Mouse (Mus musculus) heart, postnatal 25 days (tissue): ENCODE data around the gene Prpf38a. TPM values are rescaled to one million over a fixed set of nuclear protein-coding genes. Genes with fewer than 3 reads are reported as not detected.

Experiments
- DNase-seq: peaks from one replicate; pipeline ENCODE4 v3.0.0; 2022; ENCODE audit warnings: low spot score
- intact Hi-C: fragments of 180-260 bp; cut with DNase I; formaldehyde crosslinking; loops from one replicate; pipeline ENCODE4 v1.15.1; 2025
- total RNA-seq, 2 experiments: library from RNA; stranded (reverse); gene quantifications; 2 replicates each; pipeline ENCODE4 v1.2.3; 2021

The Prpf38a gene
- total RNA-seq = 10 to 100 TPM; 18.0 to 19.6 TPM

DNA sequence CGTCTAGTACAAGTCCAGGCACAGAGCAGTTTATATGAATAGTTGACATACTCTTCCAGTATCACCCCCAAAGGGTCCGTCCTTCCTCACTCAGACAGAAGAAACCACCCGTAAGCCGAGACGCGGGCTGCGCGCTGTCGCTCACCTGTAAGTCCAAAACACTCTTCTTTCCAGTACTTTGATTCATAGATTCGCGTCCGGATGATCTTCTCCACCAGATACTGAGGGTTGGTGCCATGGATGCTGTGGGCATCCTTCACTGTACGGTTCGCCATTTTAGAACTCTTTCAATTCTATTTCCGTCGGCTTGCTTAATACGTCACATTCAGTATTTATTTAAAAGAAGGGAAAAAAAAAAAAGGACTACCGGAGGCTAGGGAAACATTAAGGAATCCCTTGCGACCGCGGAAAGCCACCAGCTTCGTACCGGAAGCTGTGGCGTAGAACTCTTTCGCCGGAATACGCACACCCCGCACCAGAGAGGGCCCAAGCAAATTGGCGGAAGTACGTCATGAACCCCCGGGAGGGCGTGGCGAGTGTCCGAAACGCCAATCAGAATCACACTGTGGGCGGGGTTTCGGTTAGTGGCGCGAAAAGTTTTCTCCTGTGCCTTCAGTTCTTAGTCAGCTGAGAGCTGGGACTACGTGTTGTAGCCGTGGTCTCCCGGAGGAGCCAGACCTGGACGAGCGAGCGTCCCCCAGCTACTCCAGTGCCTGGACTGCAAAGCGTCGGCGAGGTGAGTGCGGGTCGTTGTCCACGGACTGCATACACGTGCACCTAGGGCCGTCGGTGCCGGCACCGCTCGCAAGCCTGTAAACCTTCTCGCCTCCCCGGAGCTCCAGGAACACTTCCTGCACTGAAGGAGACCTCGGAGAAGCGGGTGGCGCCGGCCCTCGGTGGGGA, at the start of gene Prpf38a, which contains the start of gene Orc1:
TSS of gene Prpf38a (minus strand) at position 497 of the 903 bp plus-strand sequence.
TSS of gene Orc1 (plus strand) at position 584 of the 903 bp plus-strand sequence.
- DNase-seq = peak; percentile 89
- intact Hi-C loops = loop anchor here (2.0 kb wide), 1 partner anchor 40 kb away; the partner anchor contains the start of gene Cc2d1b

GRCm38 (mm10) chr4:108627066-108627465, 47.9 kb upstream of the Prpf38a start:
- no peak for DNase-seq
- intact Hi-C loops = no loop called here

DNA sequence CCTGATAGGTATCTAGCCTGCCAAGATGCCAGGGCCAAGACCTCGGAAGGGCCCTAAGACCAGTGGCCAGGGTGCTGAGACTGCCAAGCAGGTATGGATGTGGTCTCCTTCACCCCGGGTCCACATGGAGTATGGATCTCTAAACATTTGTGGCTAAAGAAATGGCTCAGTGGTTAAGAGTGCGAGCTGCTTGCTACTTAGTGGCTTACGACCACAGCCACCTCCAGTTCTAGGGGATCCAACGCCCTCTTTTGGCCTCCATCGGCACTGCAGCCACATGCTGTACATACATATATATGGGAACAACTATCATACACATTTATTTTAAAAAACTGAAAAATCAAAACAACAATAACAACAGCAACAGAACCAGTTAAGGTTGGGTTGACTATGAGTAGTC, 42.4 kb upstream of the Prpf38a start:
- no peak for DNase-seq
- intact Hi-C loops = no loop called here

- DNase-seq = no peak
- intact Hi-C loops = no loop called here
Observed at GRCm38 (mm10) chr4:108620536-108620935, 41.4 kb upstream of the Prpf38a start.

DNA sequence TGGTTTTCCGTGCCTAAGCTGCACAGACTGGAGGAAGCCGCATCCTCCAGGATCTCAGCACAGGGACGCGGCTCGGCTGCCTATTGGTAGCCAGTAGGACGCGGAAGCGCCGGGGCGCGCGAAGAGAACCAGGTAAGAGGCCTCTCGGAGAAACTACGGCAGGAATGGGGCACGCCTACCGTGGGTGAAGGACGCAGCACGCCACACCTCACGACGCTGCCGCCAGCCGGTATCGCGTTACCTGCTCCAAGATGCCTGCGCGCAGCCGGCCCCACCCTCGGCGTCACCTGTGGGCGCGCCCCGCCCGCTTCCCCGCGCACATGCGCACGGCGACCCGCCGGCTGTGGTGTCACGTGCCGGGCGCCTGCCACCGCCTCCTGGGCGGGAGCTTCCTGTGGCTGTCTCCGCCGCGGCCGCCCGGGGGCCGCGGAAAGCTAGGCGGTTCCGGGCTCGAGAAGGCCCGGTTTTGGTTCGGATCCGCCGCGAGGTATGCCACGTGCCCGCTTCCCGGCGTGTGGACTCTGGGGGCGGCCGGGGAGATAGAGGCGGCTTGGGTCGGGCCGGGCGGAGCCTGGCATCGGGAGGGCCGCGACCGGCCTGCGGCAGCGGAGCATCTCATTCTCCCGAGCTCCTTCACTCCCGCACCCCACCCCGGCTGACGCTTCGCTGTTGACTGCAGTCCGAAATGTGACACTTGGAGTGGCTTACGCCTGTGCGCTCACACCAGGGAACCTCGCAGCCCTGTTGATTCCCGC, 40.6 kb upstream of the Prpf38a start, which contains the start of gene Cc2d1b:
TSS of gene Cc2d1b (plus strand) at position 354 of the 755 bp plus-strand sequence.
- DNase-seq = peak; percentile 82
- intact Hi-C loops = loop anchor here (2.0 to 5.0 kb wide), 2 partner anchors 41 to 277 kb away; partner anchors contain the start of genes Orc1 and Prpf38a

DNA sequence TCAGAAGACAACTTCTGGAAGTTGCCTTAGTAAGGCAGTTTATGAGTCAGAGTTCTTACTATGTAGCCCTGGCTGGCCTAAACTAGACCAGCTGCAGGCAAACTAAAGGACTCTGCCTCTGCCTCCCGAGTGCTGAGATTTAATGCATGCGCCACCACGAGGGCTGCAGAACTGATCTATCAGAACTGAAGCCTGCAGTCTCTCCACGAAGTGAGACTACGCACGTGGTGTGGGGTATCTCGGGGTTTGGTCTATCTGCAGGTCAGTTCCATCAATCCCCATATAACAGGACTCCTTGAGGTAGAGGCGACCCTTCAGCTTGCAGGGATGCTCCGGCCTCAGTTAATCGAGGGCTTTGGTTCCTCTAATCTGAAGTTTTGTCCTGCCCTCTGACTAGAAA, 40.0 kb upstream of the Prpf38a start:
- DNase-seq = no peak
- intact Hi-C loops = loop anchor here (2.0 to 5.0 kb wide), 2 partner anchors 40 to 277 kb away; partner anchors contain the start of genes Orc1 and Prpf38a

DNA sequence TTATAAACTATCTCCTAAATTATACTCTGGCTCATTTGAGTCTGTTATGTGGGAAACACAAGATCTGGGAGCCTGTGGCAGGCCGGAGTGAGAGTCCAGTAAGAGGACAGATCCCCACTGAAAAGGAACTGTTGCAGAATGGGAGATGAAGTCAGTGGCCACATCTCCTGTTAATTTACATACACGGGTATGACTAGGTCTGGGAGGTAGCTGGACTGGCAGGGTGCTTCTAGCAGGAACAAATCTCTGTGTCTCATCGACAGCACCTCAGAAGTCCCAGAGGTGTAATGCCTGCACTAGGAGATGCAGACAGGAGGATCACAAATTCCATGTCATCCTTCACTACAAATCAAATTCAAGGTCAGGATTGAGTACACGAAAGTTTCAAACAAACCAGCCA, 39.5 kb upstream of the Prpf38a start:
- no peak for DNase-seq
- intact Hi-C loops = loop anchor here (2.0 to 5.0 kb wide), 2 partner anchors 40 to 276 kb away; partner anchors contain the start of genes Orc1 and Prpf38a

GRCm38 (mm10) chr4:108610935-108611334, 31.8 kb upstream of the Prpf38a start:
- intact Hi-C loops = no loop called here
- no peak for DNase-seq

DNA sequence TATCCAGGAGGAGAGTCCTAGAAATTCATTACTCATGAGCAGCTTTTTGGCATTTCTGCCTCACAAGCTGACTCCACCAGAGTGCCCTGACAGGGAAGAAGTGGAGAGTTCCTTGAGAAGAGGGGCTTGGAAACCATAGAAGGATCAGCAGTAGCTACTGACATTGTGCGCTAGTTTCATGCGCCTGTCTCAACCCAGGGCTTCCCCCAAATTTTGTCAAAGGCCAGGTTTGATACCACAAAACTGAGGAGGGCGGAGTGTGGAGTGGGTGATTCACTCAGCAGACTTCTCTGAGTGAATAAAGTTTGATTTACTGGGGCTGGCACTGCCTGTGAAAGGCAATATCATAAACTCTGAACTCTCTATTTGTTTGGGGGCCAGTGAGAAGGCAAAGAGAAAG, 29.5 kb upstream of the Prpf38a start:
- DNase-seq = no peak
- intact Hi-C loops = no loop called here

DNA sequence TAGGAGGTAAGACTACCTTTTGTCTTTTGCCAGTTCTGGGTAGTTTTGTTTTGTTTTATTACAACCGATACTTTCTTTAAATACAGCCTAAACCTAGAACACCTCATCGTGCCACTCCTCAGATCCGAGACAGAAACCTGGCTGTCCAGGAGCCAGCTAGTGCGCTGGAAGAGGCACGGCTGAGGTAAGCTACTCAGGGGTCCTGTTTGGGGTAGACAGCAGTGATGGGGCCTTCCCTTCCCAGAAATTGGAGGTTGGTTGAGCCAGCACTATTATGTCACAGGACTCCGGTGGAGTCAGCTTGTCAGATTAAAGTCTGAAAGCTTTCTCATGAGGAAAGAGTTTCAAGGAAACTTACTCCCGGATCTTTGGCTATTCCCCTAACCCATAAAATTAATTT, 22.7 kb upstream of the Prpf38a start:
- no peak for DNase-seq
- intact Hi-C loops = no loop called here

- intact Hi-C loops = no loop called here
- DNase-seq = no peak
Observed at GRCm38 (mm10) chr4:108598306-108598705, 19.2 kb upstream of the Prpf38a start.

- DNase-seq = no peak
- intact Hi-C loops = no loop called here
Observed at GRCm38 (mm10) chr4:108595785-108596184, 16.6 kb upstream of the Prpf38a start.

- DNase-seq = no peak
- intact Hi-C loops = no loop called here
Observed at GRCm38 (mm10) chr4:108593376-108593775, 14.2 kb upstream of the Prpf38a start.

DNA sequence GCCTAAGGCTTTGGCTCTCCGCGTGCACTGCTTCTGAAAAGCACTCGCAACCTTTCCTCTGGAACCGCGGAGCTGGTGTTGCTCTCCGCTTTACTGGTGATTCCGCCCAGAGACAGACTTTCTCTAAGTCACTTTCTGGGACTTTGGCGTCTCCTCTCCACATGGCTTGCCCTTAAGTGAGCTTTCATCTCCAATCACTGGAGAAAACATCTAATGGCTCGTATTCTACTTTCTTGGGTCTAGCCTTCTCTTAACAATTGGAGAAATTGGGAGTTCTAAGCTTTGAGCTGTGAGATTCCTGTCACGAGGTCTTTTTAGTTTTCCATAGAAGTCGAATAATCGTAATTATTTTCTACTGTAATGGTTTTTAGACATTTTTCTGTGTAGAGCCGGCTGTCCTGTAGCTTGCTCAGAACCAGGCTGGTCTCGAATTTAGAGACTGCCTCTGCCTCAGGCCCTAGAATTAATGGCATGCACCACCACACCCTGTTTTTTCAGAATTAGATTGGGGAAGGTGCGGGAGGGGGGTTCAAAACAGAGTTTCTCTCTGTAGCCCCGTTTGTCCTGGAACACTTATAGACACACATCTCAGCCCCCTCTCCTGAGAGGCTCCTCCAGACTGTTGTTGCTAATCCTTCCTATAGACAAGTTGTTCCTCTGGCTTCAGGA, 741 bp upstream of the Prpf38a start:
- DNase-seq = no peak
- intact Hi-C loops = loop anchor here (2.0 kb wide), 1 partner anchor 39 kb away; the partner anchor contains the start of gene Cc2d1b

GRCm38 (mm10) chr4:108572644-108573043, 6.5 kb downstream of the Prpf38a start:
- no peak for DNase-seq
- intact Hi-C loops = no loop called here

- DNase-seq = no peak
- intact Hi-C loops = no loop called here
Observed at GRCm38 (mm10) chr4:108565026-108565425, 14.1 kb downstream of the Prpf38a start.

DNA sequence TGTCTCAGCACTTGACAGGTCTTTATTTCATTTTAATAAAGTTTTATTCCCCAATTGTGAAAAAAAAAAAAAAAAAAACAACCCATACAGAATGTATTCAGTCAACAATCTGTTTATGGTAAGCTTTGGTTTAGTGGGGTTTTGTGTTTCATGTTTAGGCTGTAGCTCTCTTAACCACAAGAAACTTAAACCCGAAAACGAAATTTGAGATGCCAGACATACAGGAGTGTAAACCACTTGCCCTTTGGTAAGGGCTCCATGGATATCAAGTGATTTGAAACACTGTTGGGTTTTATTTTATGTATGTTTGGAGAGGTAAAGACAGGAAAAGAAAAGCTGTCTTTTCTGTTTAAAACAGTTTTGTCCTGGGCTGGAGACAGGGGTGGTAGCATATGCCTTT, 39.4 kb downstream of the Prpf38a start:
- DNase-seq = no peak
- intact Hi-C loops = no loop called here
